Mouse (Mus musculus) B cell, adult 67 days (primary cell): ENCODE measurements around the gene Tmem165. TPM values are rescaled to one million over a fixed set of nuclear protein-coding genes. Genes with fewer than 3 reads are reported as not detected.

Experiments
- total RNA-seq, 2 experiments: library from RNA; stranded (reverse); gene quantifications; 4 replicates each; pipeline ENCODE4 v1.2.4; 2023

The Tmem165 gene
- total RNA-seq: 10 to 100 TPM; 33.5 to 36.9 TPM

DNA sequence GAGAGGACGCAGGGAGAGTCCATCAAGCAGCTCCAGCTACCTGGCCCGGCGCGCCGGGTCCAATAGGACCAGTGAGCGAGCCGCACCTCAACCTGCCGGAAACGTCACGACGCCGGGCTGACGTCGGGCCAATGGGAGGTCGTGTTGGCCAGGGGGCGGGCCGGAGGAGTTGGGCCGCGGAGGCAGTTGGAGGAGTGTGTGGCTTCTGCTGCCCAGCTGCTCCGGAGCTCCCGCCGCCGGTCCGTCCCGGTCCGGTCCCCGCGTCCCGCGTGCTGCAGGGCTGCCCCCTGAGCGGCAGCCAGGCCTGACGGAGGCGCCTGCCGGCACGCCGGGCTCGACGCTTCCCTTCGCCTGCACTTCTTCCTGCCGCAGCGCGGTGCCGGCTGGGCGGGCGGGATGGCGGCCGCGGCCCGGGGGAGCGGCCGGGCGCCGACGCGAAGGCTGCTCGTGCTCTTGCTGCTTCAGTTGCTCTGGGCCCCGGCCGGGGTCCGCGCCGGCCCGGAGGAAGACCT, at the start of gene Tmem165:
Tmem165 (plus strand) TSS at position 131 of the 512 bp plus-strand sequence.

DNA sequence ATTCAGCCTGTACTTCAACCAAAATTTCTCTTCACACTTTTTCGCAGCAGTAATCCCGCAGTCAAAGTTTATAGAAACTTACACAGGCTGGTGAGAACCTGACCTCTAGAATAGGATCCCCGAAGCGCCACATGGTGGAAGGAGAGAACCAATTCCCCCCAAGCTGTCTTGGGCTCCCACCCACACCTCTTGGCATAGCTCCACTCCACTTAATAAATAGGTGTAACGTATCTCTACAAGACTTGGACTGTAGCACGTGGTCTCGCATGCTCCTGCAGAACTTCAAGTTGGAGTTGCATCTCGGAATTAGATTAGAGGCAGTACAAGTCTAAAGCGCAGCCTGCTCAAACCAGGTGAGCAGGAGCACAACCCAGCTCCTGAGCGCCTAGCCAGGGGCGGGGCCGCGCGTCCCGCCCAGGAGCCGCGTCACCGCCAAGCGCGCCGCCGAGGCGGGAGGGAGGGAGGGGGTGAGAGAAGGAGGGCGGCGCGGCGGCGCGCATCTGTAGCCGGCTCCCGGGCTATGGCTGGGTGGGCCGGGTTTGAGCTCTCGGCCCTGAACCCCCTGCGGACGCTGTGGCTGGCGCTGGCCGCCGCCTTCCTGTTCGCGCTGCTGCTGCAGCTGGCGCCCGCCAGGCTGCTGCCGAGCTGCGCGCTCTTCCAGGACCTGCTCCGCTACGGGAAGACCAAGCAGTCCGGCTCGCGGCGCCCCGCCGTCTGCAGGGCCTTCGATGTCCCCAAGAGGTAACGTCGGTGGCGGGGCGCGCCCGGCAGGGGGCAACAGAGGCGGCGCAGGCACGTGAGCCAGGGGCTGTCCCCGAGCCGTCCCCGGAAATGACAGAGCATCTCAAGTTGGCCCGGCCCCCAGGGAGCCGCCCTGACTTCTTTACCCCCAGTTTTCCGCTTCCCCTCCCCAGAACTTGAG, 43.6 kb upstream of the Tmem165 start, which contains the start of gene Srd5a3:
Srd5a3 (plus strand) TSS at position 464 of the 922 bp plus-strand sequence.

Other genes starting within 250 kb of the Tmem165 start
- gene Kdr, start 205.4 kb upstream of the Tmem165 start, total RNA-seq: not detected
- gene Srd5a3, start 43.6 kb upstream of the Tmem165 start, total RNA-seq: 10 to 100 TPM; 44.7 to 48.5 TPM
- gene Clock, start 120.9 kb downstream of the Tmem165 start, total RNA-seq: 10 to 100 TPM; 26.8 to 28.2 TPM
- not detected for gene Pdcl2, start 147.3 kb downstream of the Tmem165 start, total RNA-seq
- not detected for gene Nmu, start 179.9 kb downstream of the Tmem165 start, total RNA-seq